In genomic region chr13:101735364-101736120, GRCm38 (mm10) we compare ENCODE assay signal across 8 mouse cellular contexts. TPM values are rescaled to one million over a fixed set of nuclear protein-coding genes. Genes with fewer than 3 reads are reported as not detected.
A peak's percentile ranks its signal among the peaks of the same experiment; 100 is the strongest.
DNase-seq lines count a peak whose midpoint lies in the region; ATAC-seq and TF ChIP-seq lines count a peak whose summit lies in the region.
"Had no signal": no experiment of that assay in that cellular context is flagged by ENCODE, and none has a peak within 500 bp of the region (broad histone marks: within the 10 kb centered on the region; RNA-seq: fewer than 3 reads in every experiment).

No protein-coding gene starts in this region.

- no peak for ATAC-seq in kidney, postnatal 0 days (replicated peaks; ENCODE audit: low FRiP score, low read depth)
- ATAC-seq in kidney, embryonic 15.5 days (replicated peaks; ENCODE audit: low FRiP score) = no peak
- ATAC-seq in G1E (ENCODE audit: extremely low read depth, insufficient number of reproducible peaks, low FRiP score, poor library complexity, severe bottlenecking) = peak; percentile 46; the same call in 1 of the 2 replicates
- no peak for ATAC-seq in forebrain, embryonic 11.5 days (replicated peaks; ENCODE audit: low FRiP score)

- H3K4me1 ChIP-seq in kidney, postnatal 0 days (replicated peaks; ENCODE audit: insufficient read depth, low read length) = peaks cover 16% of the 10 kb centered on the region
- peaks cover 61% of the 10 kb centered on the region for H3K4me1 ChIP-seq in kidney, embryonic 15.5 days
- H3K4me1 ChIP-seq in G1E (ENCODE audit: insufficient read depth, low read depth, low read length) = peaks cover 62% of the 10 kb centered on the region
- H3K4me1 ChIP-seq in forebrain, embryonic 11.5 days (replicated peaks; ENCODE audit: control insufficient read depth, insufficient read depth, low read length) = no peaks in the 10 kb centered on the region
- peaks cover 29% of the 10 kb centered on the region for H3K4me1 ChIP-seq in thymus, adult 2 months (replicated peaks; ENCODE audit: control insufficient read depth, insufficient read depth, low read length)

- peak; percentile 77 for TF ChIP-seq CTCF in kidney, postnatal 0 days (IDR thresholded peaks at IDR 0.05; ENCODE audit: low read depth)
- TF ChIP-seq CTCF in G1E (IDR thresholded peaks at IDR 0.05; ENCODE audit: low read depth, low read length) = no peak
- TF ChIP-seq CTCF in thymus, adult 2 months (IDR thresholded peaks at IDR 0.05; ENCODE audit: borderline replicate concordance, control insufficient read depth, extremely low read depth, insufficient read depth, low read length, poor library complexity) = no peak

- no peak overlapping the region for H3K4me3 ChIP-seq in kidney, postnatal 0 days (replicated peaks; ENCODE audit: low read depth, low read length)
- H3K4me3 ChIP-seq in kidney, embryonic 15.5 days (replicated peaks) = no peak overlapping the region
- H3K4me3 ChIP-seq in G1E (ENCODE audit: low read depth, low read length) (no peak overlapping the region), macrophage (ENCODE audit: inconsistent target) (no peak overlapping the region)
- no peak overlapping the region for H3K4me3 ChIP-seq in forebrain, embryonic 11.5 days (ENCODE audit: low read depth, low read length)
- H3K4me3 ChIP-seq in thymus, adult 2 months (ENCODE audit: control insufficient read depth, insufficient read depth, low read length) = no peak overlapping the region
- H3K4me3 ChIP-seq: hindbrain, embryonic 15.5 days had no signal

- no peaks in the 10 kb centered on the region for H3K27me3 ChIP-seq in kidney, postnatal 0 days (ENCODE audit: insufficient read depth, low read length)
- H3K27me3 ChIP-seq in kidney, embryonic 15.5 days = no peaks in the 10 kb centered on the region
- no peaks in the 10 kb centered on the region for H3K27me3 ChIP-seq in G1E (ENCODE audit: insufficient read depth, low read length)
- H3K27me3 ChIP-seq in forebrain, embryonic 11.5 days (ENCODE audit: control insufficient read depth, insufficient read depth, low read length) = no peaks in the 10 kb centered on the region
- H3K27me3 ChIP-seq in thymus, adult 2 months (ENCODE audit: control insufficient read depth, insufficient read depth, low read length) = no peaks in the 10 kb centered on the region
- H3K27me3 ChIP-seq: hindbrain, embryonic 15.5 days had no signal

- no peak for TF ChIP-seq POLR2A in thymus, adult 2 months (IDR thresholded peaks at IDR 0.05; ENCODE audit: control insufficient read depth, extremely low read depth, insufficient read depth, low read length, poor library complexity)

- no peak overlapping the region for H3K27ac ChIP-seq in kidney, postnatal 0 days
- no peak overlapping the region for H3K27ac ChIP-seq in kidney, embryonic 15.5 days
- peak overlapping the region; percentile 49; the same call in 1 of the 2 replicates for H3K27ac ChIP-seq in macrophage
- H3K27ac ChIP-seq in forebrain, embryonic 11.5 days (ENCODE audit: low read depth, low read length) = no peak overlapping the region
- H3K27ac ChIP-seq in thymus, adult 2 months (ENCODE audit: control insufficient read depth, insufficient read depth, low read length) = no peak overlapping the region
- H3K27ac ChIP-seq: hindbrain, embryonic 15.5 days had no signal

- no peak overlapping the region for H3K9ac ChIP-seq in kidney, postnatal 0 days (ENCODE audit: low read depth, low read length)
- H3K9ac ChIP-seq in kidney, embryonic 15.5 days = no peak overlapping the region
- no peak overlapping the region for H3K9ac ChIP-seq in forebrain, embryonic 11.5 days (ENCODE audit: low read length)
- H3K9ac ChIP-seq: hindbrain, embryonic 15.5 days had no signal

- no peaks in the 10 kb centered on the region for H3K9me3 ChIP-seq in kidney, postnatal 0 days (replicated peaks; ENCODE audit: low read length)
- H3K9me3 ChIP-seq in kidney, embryonic 15.5 days (replicated peaks) = no peaks in the 10 kb centered on the region
- H3K9me3 ChIP-seq in G1E (replicated peaks) = no peaks in the 10 kb centered on the region
- no peaks in the 10 kb centered on the region for H3K9me3 ChIP-seq in forebrain, embryonic 11.5 days (ENCODE audit: control insufficient read depth, low read length)
- H3K9me3 ChIP-seq: hindbrain, embryonic 15.5 days had no signal

- DNase-seq in kidney, postnatal 0 days (ENCODE audit: low spot score) = peak; percentile 79
- peak; percentile 54 for DNase-seq in CD4-positive, CD25-positive, alpha-beta regulatory T cell, adult 2 months (ENCODE audit: low read depth, low spot score)
- no peak for DNase-seq in G1E (ENCODE audit: low spot score)
- no peak for DNase-seq in forebrain, embryonic 11.5 days (ENCODE audit: low spot score)
- no peak for DNase-seq in thymus, adult 2 months

- peaks cover 100% of the 10 kb centered on the region for H3K79me2 ChIP-seq in macrophage (ENCODE audit: inconsistent target)

- H3K36me3 ChIP-seq in kidney, postnatal 0 days (ENCODE audit: insufficient read depth, low read length) = no peaks in the 10 kb centered on the region
- H3K36me3 ChIP-seq in kidney, embryonic 15.5 days = no peaks in the 10 kb centered on the region
- H3K36me3 ChIP-seq in G1E (replicated peaks) = peaks cover 54% of the 10 kb centered on the region
- H3K36me3 ChIP-seq in macrophage (ENCODE audit: inconsistent target) = no peaks in the 10 kb centered on the region
- H3K36me3 ChIP-seq in forebrain, embryonic 11.5 days (ENCODE audit: control insufficient read depth, insufficient read depth, low read length) = no peaks in the 10 kb centered on the region
- no peaks in the 10 kb centered on the region for H3K36me3 ChIP-seq in thymus, adult 2 months (ENCODE audit: control insufficient read depth, insufficient read depth, low read length)
- H3K36me3 ChIP-seq: hindbrain, embryonic 15.5 days had no signal

- H3K4me2 ChIP-seq in kidney, postnatal 0 days (ENCODE audit: low read length) = no peak overlapping the region
- H3K4me2 ChIP-seq in kidney, embryonic 15.5 days = no peak overlapping the region
- H3K4me2 ChIP-seq in forebrain, embryonic 11.5 days (ENCODE audit: low read depth, low read length, severe bottlenecking) = no peak overlapping the region
- H3K4me2 ChIP-seq: hindbrain, embryonic 15.5 days had no signal

- 56% methylated on average over 8 of the region's 8 CpGs for WGBS in kidney, postnatal 0 days
- WGBS in kidney, embryonic 15.5 days = 66% methylated on average over 8 of the region's 8 CpGs
- WGBS in macrophage (ENCODE audit: missing documents) = 55% methylated on average over 8 of the region's 8 CpGs
- 73% methylated on average over 8 of the region's 8 CpGs for WGBS in forebrain, embryonic 11.5 days
- WGBS in thymus, adult 2 months = 62% methylated on average over 8 of the region's 8 CpGs

RNA-seq across cellular contexts. Expression of gene Pik3r1, which starts 32.5 kb away (rescaled TPM):
- polyA plus RNA-seq in kidney, postnatal 0 days (2015; fragmentation: Nextera tagmentation; extraction: Ambion mirVana) = 30.3 and 35.8 TPM in 2 replicates
- 40.3 and 40.9 TPM in 2 replicates for polyA plus RNA-seq in kidney, embryonic 15.5 days (2015; fragmentation: Nextera tagmentation; extraction: Ambion mirVana)
- total RNA-seq in G1E (2014; fragmentation: Nextera tagmentation) (102 and 150 TPM in 2 replicates), G1E (2017) (86.2 and 111 TPM in 2 replicates)
- polyA plus RNA-seq in G1E (2012) (9.3 and 11.3 TPM in 2 replicates), macrophage (2018) (37.8 to 47.3 TPM (median 46.9 TPM) in 3 replicates)
- total RNA-seq in macrophage (2018; cell fraction: chromatin; rRNA removed) = 1,000 to 10,000 TPM in 1 of 26 experiments, 100 to 1,000 TPM in 25; 208 to 1,027 (median 312) TPM
- total RNA-seq in macrophage (2018; cell fraction: cytosol; rRNA removed) = 100 to 1,000 TPM in 7 of 26 experiments, 10 to 100 TPM in 19; 69.6 to 234 (median 91.1) TPM
- 100 to 1,000 TPM; 134 to 744 (median 260) TPM for total RNA-seq in macrophage (2018; cell fraction: nucleus; rRNA removed)
- 16.5 and 18.3 TPM in 2 replicates for polyA plus RNA-seq in forebrain, embryonic 11.5 days (2014; fragmentation: Nextera tagmentation; extraction: Ambion mirVana)
- polyA plus RNA-seq in thymus, adult 2 months (2012; rRNA removed) = 33.1 and 35.2 TPM in 2 replicates

Comparison
In these comparisons a context has a peak if more than half of its experiments do, and no peak if none do; other contexts are left out.
1. DNase-seq: peak in kidney, postnatal 0 days (single experiment) and CD4-positive, CD25-positive, alpha-beta regulatory T cell, adult 2 months (single experiment); none in G1E (single experiment), forebrain, embryonic 11.5 days (single experiment) and thymus, adult 2 months (single experiment).